Mouse (Mus musculus) left cerebral cortex, adult 2 months (tissue): Measurements from ENCODE around the gene Med6. TPM values are rescaled to one million over a fixed set of nuclear protein-coding genes. Genes with fewer than 3 reads are reported as not detected.
"Not testable (repeated sequence)": the region's sequence is repeated elsewhere in the genome, so short reads cannot be mapped to it uniquely, and the experiment has no call there.

ENCODE experiments used
- DNase-seq, 2 experiments: peaks; one replicate each; pipeline ENCODE4 v3.0.0; 2021 to 2022; ENCODE audit warnings: low spot score in 2 of 2, mixed read lengths in 1 of 2; ENCODE audit errors: extremely low spot score in 1 of 2
- H3K27ac ChIP-seq: fragments of 200-600 bp; 2 replicates; pipeline ENCODE4 v1.8.1; 2022
- H3K4me3 ChIP-seq: fragments of 200-600 bp; 2 replicates; pipeline ENCODE4 v1.8.1; 2022
- CTCF ChIP-seq: fragments of 200-600 bp; IDR thresholded peaks from 2 replicates; pipeline ENCODE4 v1.8.1; 2022; ENCODE audit warnings: antibody characterized with exemption, mild to moderate bottlenecking, moderate library complexity
- intact Hi-C: fragments of 180-260 bp; cut with DNase I; formaldehyde crosslinking; loops from one replicate; pipeline ENCODE4 v1.15.1; 2025
- total RNA-seq, 2 experiments: library from RNA; stranded (reverse); gene quantifications; 2 replicates each; pipeline ENCODE4 v1.2.3; 2021

The Med6 gene
- total RNA-seq, 2 experiments from 2014 or later: 26.6 to 31.2 TPM

GRCm38 (mm10) chr12:81533029-81533419 is 61.8 kb downstream of the Med6 start:
- intact Hi-C loops: loop anchor here (2.0 kb wide), 1 partner anchor 48 kb away; the partner anchor contains the start of gene Cox16
- TF ChIP-seq CTCF: no peak
- DNase-seq: no peak
- peak overlapping the region; percentile 77 for H3K4me3 ChIP-seq
- H3K27ac ChIP-seq: peak overlapping the region; percentile 65

- Histone ChIP-seq H3K27ac (peak within 1 kb of the TSS; percentile 65), H3K4me3 (peak within 1 kb of the TSS; percentile 77)
- no peak for TF ChIP-seq CTCF
- peak; percentile 84 to 85 for DNase-seq
- intact Hi-C loops: loop anchor here (1.0 to 2.0 kb wide), 2 partner anchors 48 to 63 kb away; partner anchors contain the start of genes Cox16 and Med6
These were observed 62.3 kb downstream of the Med6 start, which contains the start of the genes Gm20498 and Synj2bp for GRCm38 (mm10) chr12:81532316-81533028. Gene Gm20498, minus strand, starts transcription at chr12:81532905. Gene Synj2bp, minus strand, starts transcription at chr12:81532911.

GRCm38 (mm10) chr12:81530587-81530986 is 64.2 kb downstream of the Med6 start:
- intact Hi-C loops, H3K27ac ChIP-seq, H3K4me3 ChIP-seq, DNase-seq: not testable (repeated sequence)

Other genes with a start within 250 kb of the Med6 start
- 1 to 10 TPM; 1.8 to 2.6 TPM for gene Gm4787, start 215.5 kb downstream of the Med6 start, total RNA-seq
- gene Adam4, start 173.1 kb downstream of the Med6 start, total RNA-seq: 1 to 10 TPM; 2.9 to 3.3 TPM
- gene Cox16, start 109.9 kb downstream of the Med6 start, total RNA-seq: 10 to 100 TPM; 34.5 to 42.1 TPM
- gene Gm20498, start 62.1 kb downstream of the Med6 start, total RNA-seq: 10 to 100 TPM; 40.1 to 45.6 TPM
- 10 to 100 TPM; 37.1 to 38.0 TPM for gene Synj2bp, start 62.1 kb downstream of the Med6 start, total RNA-seq
- under 1 TPM; 0.29 to 0.35 TPM for gene Adam21, start 26.5 kb downstream of the Med6 start, total RNA-seq
- 10 to 100 TPM; 49.5 to 50.5 TPM for gene Ttc9, start 36.2 kb upstream of the Med6 start, total RNA-seq
- 10 to 100 TPM; 63.3 to 68.9 TPM for gene Map3k9, start 186.2 kb upstream of the Med6 start, total RNA-seq